Mouse (Mus musculus): Measurements from ENCODE around the gene Ripor2. TPM values are rescaled to one million over a fixed set of nuclear protein-coding genes. Genes with fewer than 3 reads are reported as not detected.

Ripor2 gene
- 29.5 and 32.0 TPM in 2 replicates for polyA plus RNA-seq (2012; rRNA removed)

DNA sequence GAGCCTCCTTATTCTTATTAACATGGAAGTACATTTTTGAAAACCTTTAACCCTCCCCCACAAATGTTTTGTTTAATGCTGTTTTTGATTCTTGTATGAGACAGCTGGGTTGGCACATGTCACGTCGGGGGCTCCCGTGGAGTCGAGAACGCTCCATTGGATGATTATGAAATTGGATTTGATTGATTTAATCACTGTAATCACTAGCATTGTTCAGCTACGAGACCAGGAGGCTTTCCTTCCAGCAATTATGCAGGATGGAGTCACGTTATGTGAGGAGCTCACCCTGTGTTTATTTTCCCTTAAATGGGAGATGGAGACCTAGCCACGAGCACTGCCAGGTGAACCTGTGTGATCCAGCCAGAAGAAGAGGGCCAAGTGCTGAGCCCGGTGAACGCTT lies at the start of gene Ripor2:
Gene Ripor2, plus strand, starts transcription at position 357 of the 400 bp plus-strand sequence.
- no peak for TF ChIP-seq POLR2A (IDR thresholded peaks at IDR 0.05; ENCODE audit: borderline replicate concordance, extremely low read depth, insufficient read depth, insufficient read length, poor library complexity, severe bottlenecking)
- TF ChIP-seq CTCF (IDR thresholded peaks at IDR 0.05; ENCODE audit: borderline replicate concordance, extremely low read depth, insufficient read depth, insufficient read length), result no peak
- peak; percentile 80 for DNase-seq (ENCODE audit: low read depth)

DNA sequence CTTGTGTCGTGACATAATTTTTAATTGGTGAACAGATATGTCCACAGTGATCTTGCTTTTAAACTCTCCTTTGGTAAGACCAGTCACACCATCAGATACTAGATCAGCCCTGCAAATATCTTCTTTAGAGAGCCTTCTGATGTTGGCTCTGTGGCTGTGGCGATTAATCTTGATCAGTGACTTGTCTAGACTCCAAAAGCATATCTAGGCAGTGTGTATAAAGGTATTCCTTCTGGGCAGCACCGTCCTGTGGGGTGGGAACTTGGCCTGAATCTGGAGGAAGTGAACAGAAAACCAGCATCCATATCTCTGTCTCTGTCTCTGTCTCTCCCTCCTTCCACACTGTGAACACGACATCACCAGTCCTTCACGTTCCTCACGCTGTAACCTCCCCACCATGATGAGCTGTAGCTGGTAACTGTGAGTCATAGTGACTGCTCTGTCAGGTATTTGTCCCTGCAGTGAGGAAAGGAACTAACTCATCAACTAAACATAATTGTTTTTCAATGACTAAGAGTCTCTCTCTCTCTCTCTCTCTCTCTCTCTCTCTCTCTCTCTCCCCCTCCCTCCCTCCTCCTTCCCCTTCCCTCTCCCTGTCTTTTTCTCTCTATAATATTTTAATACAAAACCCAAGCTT lies 45.3 kb upstream of the Ripor2 start:
- TF ChIP-seq CTCF (IDR thresholded peaks at IDR 0.05; ENCODE audit: borderline replicate concordance, extremely low read depth, insufficient read depth, insufficient read length) (no peak), POLR2A (IDR thresholded peaks at IDR 0.05; ENCODE audit: borderline replicate concordance, extremely low read depth, insufficient read depth, insufficient read length, poor library complexity, severe bottlenecking) (no peak)
- DNase-seq (ENCODE audit: low read depth), result no peak

DNA sequence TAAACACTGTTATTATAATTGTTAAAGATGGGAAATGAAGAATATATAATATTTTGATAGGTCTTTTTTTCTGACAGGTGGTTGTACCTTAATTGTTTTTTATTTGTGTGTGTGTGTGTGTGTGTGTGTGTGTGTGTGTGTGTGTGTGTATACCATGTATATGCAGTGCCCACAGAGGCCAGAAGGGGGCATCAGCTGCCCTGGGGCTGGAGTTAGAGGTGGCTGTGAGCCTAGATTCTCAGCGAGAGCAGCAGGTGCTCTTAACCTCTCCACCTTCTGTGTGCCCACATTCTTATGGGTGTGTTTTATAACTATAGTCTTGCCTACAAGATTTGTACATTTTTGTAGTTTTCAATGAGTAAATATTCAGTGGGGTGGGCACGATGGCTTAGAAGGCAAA lies 44.0 kb upstream of the Ripor2 start:
- no peak for DNase-seq (ENCODE audit: low read depth)
- TF ChIP-seq POLR2A (IDR thresholded peaks at IDR 0.05; ENCODE audit: borderline replicate concordance, extremely low read depth, insufficient read depth, insufficient read length, poor library complexity, severe bottlenecking), result no peak
- no peak for TF ChIP-seq CTCF (IDR thresholded peaks at IDR 0.05; ENCODE audit: borderline replicate concordance, extremely low read depth, insufficient read depth, insufficient read length)

DNA sequence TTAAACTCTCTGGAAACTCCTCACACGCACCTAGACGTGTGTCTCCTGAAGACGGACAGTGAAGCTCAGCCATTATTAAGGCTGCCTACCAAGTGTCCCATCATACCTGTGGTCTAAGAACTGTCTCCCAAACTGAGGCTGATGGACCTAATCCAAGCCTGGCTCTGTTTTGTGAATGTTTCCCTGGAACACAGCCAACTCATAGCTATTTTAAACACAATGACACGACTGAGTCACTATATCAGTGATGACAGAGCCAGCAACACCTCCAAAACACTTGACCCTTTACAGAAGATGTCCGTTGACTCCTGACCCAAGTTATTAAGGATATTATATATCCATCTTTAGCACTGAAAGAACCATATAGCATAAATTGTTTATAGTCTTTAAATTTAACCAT lies 43.0 kb upstream of the Ripor2 start:
- no peak for DNase-seq (ENCODE audit: low read depth)
- no peak for TF ChIP-seq CTCF (IDR thresholded peaks at IDR 0.05; ENCODE audit: borderline replicate concordance, extremely low read depth, insufficient read depth, insufficient read length)
- TF ChIP-seq POLR2A (IDR thresholded peaks at IDR 0.05; ENCODE audit: borderline replicate concordance, extremely low read depth, insufficient read depth, insufficient read length, poor library complexity, severe bottlenecking), result no peak

DNA sequence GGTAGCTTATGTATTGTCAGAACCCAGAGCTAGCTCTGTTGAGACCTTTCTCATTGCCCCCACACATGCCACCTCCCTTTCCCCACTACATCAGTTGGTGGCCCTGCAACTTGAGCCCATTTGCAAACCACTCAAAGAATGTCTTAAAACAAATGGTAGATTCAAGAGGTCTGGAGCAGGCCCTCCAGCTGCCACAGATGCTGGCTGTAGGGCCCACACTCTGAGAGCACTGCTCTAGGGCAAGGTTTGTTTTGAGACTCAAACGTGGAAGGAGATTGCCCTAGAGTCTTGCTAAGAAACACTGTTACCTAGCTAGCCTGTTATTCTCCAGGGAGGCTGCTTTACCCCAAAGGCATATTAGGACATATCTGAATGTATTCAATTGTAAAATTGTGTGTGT lies 36.3 kb upstream of the Ripor2 start:
- no peak for TF ChIP-seq CTCF (IDR thresholded peaks at IDR 0.05; ENCODE audit: borderline replicate concordance, extremely low read depth, insufficient read depth, insufficient read length)
- no peak for TF ChIP-seq POLR2A (IDR thresholded peaks at IDR 0.05; ENCODE audit: borderline replicate concordance, extremely low read depth, insufficient read depth, insufficient read length, poor library complexity, severe bottlenecking)
- DNase-seq (ENCODE audit: low read depth), result no peak

DNA sequence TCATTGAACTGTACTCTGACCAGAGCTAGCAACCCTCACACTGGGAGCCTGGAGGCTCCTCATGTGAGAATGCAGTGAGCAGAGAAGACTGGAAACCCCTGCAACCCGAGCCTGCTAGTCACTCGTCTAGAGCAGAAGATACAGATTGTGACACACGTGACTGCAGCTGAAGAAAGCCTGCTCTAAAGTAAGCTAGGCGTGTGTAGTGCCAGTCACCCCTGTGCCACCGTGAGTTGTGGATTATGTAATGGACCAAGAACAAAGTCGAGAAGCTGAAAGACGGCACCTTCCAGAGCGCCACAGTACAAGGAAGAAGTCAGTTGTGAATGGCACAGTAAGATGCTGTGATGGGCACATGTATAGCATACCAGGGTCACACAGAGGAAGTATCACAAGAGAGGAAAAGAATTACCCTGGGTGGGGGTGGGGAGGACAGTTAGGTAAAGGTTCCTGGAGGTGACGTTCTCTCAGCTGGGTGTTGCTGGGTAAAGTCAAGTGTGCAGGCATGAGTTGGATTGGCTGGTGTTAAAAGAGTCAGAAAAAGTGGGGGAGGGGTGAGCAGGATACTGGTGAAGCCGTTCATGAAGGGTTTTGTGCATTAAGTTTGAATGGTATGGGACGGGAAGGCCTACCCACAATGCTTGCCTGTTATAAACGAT lies 35.1 kb upstream of the Ripor2 start:
- no peak for DNase-seq (ENCODE audit: low read depth)

DNA sequence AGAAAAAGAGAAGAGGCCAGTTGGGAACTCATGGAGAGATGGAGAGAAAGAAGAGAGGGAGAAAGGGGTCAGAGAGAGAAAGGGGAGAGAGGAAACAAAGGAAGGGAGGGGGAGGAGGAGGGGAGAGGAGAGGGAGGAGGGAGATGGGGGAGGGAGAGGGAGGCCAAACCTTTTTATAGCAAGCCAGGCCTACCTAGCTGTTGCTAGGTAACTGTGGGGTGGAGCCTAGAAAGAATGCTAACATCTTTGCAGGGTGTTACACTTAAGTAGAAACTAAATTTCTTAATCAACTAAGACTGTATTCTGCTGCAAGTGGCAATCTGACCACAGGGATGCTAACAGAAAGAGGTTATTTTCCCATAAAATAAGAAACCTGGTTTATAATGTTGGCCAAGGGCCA lies 33.1 kb upstream of the Ripor2 start:
- DNase-seq (ENCODE audit: low read depth), result peak; percentile 46
- TF ChIP-seq POLR2A (IDR thresholded peaks at IDR 0.05; ENCODE audit: borderline replicate concordance, extremely low read depth, insufficient read depth, insufficient read length, poor library complexity, severe bottlenecking) (no peak), CTCF (IDR thresholded peaks at IDR 0.05; ENCODE audit: borderline replicate concordance, extremely low read depth, insufficient read depth, insufficient read length) (no peak)

More for the DNA sequence above, 35.1 kb upstream of the Ripor2 start:
- TF ChIP-seq CTCF (IDR thresholded peaks at IDR 0.05; ENCODE audit: borderline replicate concordance, extremely low read depth, insufficient read depth, insufficient read length) (no peak), POLR2A (IDR thresholded peaks at IDR 0.05; ENCODE audit: borderline replicate concordance, extremely low read depth, insufficient read depth, insufficient read length, poor library complexity, severe bottlenecking) (no peak)

DNA sequence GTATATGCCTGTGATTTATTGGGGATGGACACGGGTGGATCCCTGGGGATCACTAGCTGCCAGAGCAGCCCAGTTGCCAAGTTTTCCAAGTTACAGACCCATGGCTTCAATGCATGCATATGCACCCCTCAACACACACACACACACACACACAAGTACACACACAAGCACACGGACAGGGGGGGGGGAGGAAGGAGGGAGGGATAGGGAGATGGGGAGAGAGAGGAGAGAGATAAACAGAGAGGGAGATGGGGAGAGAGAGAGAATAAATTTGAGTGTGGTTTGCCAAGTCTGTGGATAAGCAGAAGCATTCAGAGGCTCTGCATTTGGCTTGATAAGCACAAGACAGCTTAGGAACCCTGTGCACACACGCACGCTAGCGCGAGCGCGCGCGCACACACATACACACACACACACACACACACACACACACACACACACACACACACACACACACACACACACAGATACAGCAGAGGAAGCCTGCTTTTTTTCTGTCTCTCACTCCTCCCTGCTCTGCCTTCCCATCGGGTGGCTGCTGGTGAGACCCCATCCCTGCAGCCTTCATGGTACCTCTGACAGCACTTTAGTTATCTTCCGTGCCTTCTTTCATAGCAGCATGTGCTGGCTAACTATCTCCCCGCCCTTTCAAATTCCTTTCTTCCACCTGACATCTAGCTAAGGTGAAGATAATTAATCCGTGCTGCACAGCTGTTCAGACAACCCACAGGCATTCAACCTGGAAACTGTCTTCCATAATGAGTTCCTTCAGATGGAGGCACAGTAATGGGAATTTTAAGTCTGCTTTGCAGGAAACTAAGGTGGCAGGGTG lies 30.7 kb upstream of the Ripor2 start:
- DNase-seq (ENCODE audit: low read depth), result peak; percentile 81
- TF ChIP-seq CTCF (IDR thresholded peaks at IDR 0.05; ENCODE audit: borderline replicate concordance, extremely low read depth, insufficient read depth, insufficient read length) (no peak), POLR2A (IDR thresholded peaks at IDR 0.05; ENCODE audit: borderline replicate concordance, extremely low read depth, insufficient read depth, insufficient read length, poor library complexity, severe bottlenecking) (no peak)

DNA sequence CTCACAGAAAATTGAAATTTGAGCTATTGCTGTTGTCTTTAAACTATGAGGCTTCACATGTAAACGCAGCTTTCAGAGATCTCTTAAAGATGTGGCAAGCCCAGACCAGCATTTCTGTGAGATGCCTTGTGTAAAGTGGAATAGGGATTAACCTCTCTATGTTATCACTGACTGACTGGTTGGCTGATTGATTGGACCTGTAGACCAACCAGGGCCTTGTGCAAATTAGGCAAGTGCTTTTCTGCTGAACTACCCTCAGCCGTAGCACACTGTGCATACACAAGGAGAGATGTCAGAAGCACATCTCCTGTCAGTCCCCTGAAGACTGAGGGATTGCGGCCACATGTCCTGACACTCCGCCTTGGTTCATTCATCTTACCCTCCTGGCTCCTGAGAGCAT lies 29.9 kb upstream of the Ripor2 start:
- peak; percentile 35 for DNase-seq (ENCODE audit: low read depth)
- TF ChIP-seq POLR2A (IDR thresholded peaks at IDR 0.05; ENCODE audit: borderline replicate concordance, extremely low read depth, insufficient read depth, insufficient read length, poor library complexity, severe bottlenecking), result no peak
- no peak for TF ChIP-seq CTCF (IDR thresholded peaks at IDR 0.05; ENCODE audit: borderline replicate concordance, extremely low read depth, insufficient read depth, insufficient read length)

DNA sequence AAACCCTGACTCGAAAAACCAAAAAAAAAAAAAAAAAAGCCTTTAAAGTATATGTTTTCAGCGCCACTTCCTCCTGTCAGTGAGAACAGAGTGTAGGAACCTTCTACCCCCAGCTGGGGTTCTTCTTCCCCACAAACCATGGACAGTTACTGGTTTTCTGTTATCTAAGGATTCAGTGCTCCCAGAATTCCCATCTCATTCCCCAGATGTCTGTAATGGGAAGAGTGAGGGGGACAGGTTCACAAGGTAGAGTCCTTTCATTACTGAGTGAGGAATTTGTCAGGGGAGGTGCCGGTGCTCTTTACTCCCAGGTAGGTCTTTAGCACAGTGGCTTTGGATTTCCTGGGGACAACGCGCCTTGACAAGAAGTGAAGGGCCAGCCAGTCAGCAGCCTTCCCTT lies 20.6 kb upstream of the Ripor2 start:
- no peak for TF ChIP-seq CTCF (IDR thresholded peaks at IDR 0.05; ENCODE audit: borderline replicate concordance, extremely low read depth, insufficient read depth, insufficient read length)
- TF ChIP-seq POLR2A (IDR thresholded peaks at IDR 0.05; ENCODE audit: borderline replicate concordance, extremely low read depth, insufficient read depth, insufficient read length, poor library complexity, severe bottlenecking), result no peak

DNA sequence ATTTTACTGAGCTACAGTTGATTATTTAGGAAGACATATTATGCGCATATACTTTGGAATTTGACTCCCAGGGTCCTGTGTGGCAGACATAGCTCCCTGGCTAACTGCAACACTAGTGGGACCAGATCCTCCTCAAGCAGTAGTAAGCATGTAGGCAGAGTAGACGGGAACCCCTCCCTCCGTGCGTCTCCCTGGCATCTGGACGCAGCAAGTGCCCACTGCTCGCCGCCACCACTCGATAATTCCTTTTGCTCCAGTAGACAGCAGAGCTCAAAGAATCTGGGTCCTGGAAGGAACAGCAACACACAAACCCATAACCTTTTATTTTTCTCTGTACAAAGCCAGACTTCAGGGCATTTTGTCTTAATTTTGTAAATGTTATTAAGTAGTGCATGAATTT lies 17.3 kb upstream of the Ripor2 start:
- no peak for TF ChIP-seq POLR2A (IDR thresholded peaks at IDR 0.05; ENCODE audit: borderline replicate concordance, extremely low read depth, insufficient read depth, insufficient read length, poor library complexity, severe bottlenecking)
- DNase-seq (ENCODE audit: low read depth), result peak; percentile 59

More for the DNA sequence above, 20.6 kb upstream of the Ripor2 start:
- DNase-seq (ENCODE audit: low read depth), result no peak
